Mouse (Mus musculus) midbrain, embryonic 16.5 days (tissue): Measurements from ENCODE around the gene AC124108.1. TPM values are rescaled to one million over a fixed set of nuclear protein-coding genes. Genes with fewer than 3 reads are reported as not detected.

Experiments used
- ATAC-seq: fragments of 200-750 bp; cut with Nextera tagmentation; 2 replicates; pipeline ENCODE4 v1.8.0; 2017; ENCODE audit warnings: moderate TSS enrichment
- H3K27ac ChIP-seq: fragments of 300-500 bp; sonication (generic); 2 replicates; pipeline ENCODE4 v1.5.1; 2014; ENCODE audit warnings: mild to moderate bottlenecking, low read length, mixed read lengths
- H3K27me3 ChIP-seq: fragments of 300-500 bp; sonication (generic); 2 replicates; pipeline ENCODE4 v1.6.1; 2014; ENCODE audit warnings: low read depth, low read length, mixed read lengths; ENCODE audit not compliant: control insufficient read depth, insufficient read depth
- H3K36me3 ChIP-seq: fragments of 300-500 bp; sonication (generic); 2 replicates; pipeline ENCODE4 v1.6.1; 2014; ENCODE audit warnings: mild to moderate bottlenecking, low read length, moderate library complexity, mixed read lengths; ENCODE audit not compliant: control insufficient read depth, insufficient read depth
- H3K4me1 ChIP-seq: fragments of 300-500 bp; sonication (generic); 2 replicates; pipeline ENCODE4 v1.6.1; 2014; ENCODE audit warnings: mild to moderate bottlenecking, low read length, mixed read lengths; ENCODE audit not compliant: control insufficient read depth, insufficient read depth
- H3K4me2 ChIP-seq: fragments of 300-500 bp; sonication (generic); 2 replicates; pipeline ENCODE4 v1.6.1; 2014; ENCODE audit warnings: mild to moderate bottlenecking, low read length, mixed read lengths
- H3K4me3 ChIP-seq: fragments of 300-500 bp; sonication (generic); 2 replicates; pipeline ENCODE4 v1.5.1; 2014; ENCODE audit warnings: low read depth, mild to moderate bottlenecking, low read length, moderate library complexity, mixed read lengths
- H3K9ac ChIP-seq: fragments of 300-500 bp; sonication (generic); 2 replicates; pipeline ENCODE4 v1.6.1; 2014; ENCODE audit warnings: low read depth, low read length, mixed read lengths
- H3K9me3 ChIP-seq: fragments of 300-500 bp; sonication (generic); replicated peaks from 2 replicates; pipeline ENCODE4 v1.6.1; 2014; ENCODE audit warnings: mild to moderate bottlenecking, low read length, mixed read lengths; ENCODE audit not compliant: control insufficient read depth, poor library complexity, severe bottlenecking
- WGBS: fragments of 180-500 bp; shearing (Covaris S2); extraction: QIAGEN DNeasy Blood & Tissue Kit; methylation state at CpG from one replicate; pipeline ENCODE4 v1.1.7; 2014; 5-methylcytosine and 5-hydroxymethylcytosine counted together
- polyA plus RNA-seq: library from polyadenylated mRNA; unstranded; fragments of >200 nt; fragmentation: Nextera tagmentation; extraction: Ambion mirVana; gene quantifications from 2 replicates; pipeline ENCODE4 v1.2.1, GENCODE M21; 2015

The AC124108.1 gene
- polyA plus RNA-seq, 1 experiment from 2014 or later: 2.8 TPM

DNA sequence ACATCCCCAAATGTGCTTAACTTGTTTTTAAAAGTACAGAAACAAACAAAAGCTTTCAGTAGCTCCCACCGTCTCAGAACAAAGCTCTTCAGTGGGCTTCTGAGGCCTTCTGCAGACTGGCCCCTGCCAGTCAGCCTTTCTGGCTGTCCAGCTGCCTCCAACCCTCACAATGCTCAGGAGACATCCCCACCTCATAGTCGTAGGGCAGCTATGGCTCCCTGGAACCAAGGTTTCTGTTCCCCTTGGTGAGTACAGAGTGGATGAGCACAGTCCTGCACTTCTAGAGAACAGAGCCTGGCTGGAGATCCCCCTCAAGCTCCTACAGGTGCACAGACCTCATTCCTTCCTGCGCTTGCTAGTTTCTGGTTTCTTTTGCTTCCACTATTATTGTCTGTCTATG, 25.0 kb downstream of the AC124108.1 start:
- ATAC-seq: no peak

DNA sequence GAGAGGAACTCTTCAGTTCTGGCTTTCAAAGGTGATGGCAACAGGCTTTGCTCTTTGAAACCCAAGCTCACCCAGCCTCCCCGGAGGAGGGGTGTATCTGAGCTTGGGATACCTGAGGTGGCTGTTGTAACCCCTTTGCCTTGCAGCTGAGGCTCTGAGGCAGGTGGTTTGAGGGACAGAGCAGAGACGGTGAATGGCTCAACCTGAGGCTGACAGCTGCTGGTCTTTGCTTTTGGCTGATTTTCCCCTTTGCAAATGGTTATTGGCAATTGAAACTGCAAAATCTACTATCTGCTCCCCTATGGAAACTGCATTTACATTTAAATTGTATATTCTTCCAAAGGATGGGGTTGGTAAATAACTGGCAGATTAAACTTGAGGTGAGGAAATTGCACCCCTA, 30.4 kb downstream of the AC124108.1 start:
- Histone ChIP-seq H3K4me1 (peaks cover 20% of the 10 kb centered on the region), H3K4me2 (no peak overlapping the region), H3K36me3 (no peaks in the 10 kb centered on the region), H3K4me3 (no peak overlapping the region), H3K9me3 (no peaks in the 10 kb centered on the region), H3K27ac (peak overlapping the region; percentile 72), H3K9ac (no peak overlapping the region), H3K27me3 (no peaks in the 10 kb centered on the region)
- 24% methylated on average over 2 of the region's 2 CpGs for WGBS
- ATAC-seq: 0 out of 2 replicates have a peak, but pooled peaks have one; percentile 56

More for the DNA sequence above, 25.0 kb downstream of the AC124108.1 start:
- no peaks in the 10 kb centered on the region for H3K36me3 ChIP-seq
- H3K9me3 ChIP-seq: no peaks in the 10 kb centered on the region
- no peak overlapping the region for H3K4me2 ChIP-seq
- no peak overlapping the region for H3K27ac ChIP-seq
- 46% methylated on average over 3 of the region's 3 CpGs for WGBS
- H3K4me1 ChIP-seq: peaks cover 26% of the 10 kb centered on the region
- H3K27me3 ChIP-seq: no peaks in the 10 kb centered on the region
- H3K4me3 ChIP-seq: no peak overlapping the region
- H3K9ac ChIP-seq: no peak overlapping the region

DNA sequence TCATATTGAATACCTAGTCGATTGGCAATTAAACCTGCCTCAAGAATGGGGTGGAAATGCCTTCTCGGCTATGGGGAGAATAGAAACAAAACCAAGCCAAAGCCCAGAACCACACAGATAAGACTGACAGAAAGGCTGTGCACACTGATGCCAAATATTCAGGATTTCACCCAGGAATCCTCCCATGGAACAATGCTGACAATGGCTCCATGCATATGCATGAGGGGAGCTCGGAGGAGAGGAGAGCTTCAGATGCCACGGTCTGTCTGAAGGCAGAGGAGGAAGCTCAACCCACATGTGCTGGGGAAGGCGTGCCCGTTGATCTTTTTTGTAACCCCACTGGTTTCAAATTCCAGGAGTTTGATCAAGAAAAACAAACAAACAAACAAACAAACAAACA, 30.9 kb downstream of the AC124108.1 start:
- no peaks in the 10 kb centered on the region for H3K9me3 ChIP-seq
- H3K9ac ChIP-seq: no peak overlapping the region
- H3K27ac ChIP-seq: peak overlapping the region; percentile 72
- H3K4me2 ChIP-seq: peak overlapping the region; percentile 25; the same call in 1 of the 2 replicates
- H3K27me3 ChIP-seq: no peaks in the 10 kb centered on the region
- no peak overlapping the region for H3K4me3 ChIP-seq
- no peaks in the 10 kb centered on the region for H3K36me3 ChIP-seq
- peak; percentile 80 for ATAC-seq
- H3K4me1 ChIP-seq: peaks cover 20% of the 10 kb centered on the region
- 6% methylated on average over 6 of the region's 6 CpGs for WGBS

DNA sequence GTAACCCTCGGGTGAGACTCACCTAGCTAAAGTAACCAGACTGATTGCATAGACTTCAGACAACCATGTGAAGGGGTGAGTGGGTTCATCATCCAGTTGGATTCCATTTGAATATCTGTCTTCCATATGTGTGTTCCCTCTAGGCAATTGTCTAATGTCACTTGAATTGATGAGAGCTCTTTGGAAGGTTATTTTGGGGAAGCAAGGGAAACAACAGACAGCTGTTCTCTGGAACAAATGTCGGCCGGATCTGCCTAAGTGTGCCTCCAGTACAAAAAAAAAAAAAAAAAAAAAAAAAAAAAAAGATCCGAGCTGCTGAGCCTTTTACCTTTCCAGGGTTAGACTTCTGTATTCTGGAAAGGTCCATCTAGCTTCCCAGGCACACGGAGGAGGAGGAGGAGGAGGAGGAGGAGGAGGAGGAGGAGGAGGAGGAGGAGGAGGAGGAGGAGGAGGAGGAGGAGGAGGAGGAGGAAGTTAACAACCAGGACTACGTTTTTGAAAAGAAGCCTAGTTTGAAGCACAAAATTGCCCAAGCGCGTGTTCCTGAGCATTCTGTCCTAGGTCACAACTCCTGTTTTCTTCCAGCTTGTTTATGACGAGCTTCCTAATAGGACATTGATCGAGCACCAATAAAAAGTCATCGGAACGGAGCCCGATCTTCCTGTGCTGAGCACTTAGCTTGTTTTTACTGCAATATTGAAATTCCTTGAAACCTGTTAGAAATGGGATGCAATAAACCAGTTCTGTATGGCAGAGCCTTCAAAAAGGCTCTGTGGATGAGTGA, 35.2 kb downstream of the AC124108.1 start:
- no peak for ATAC-seq
- Histone ChIP-seq H3K36me3 (no peaks in the 10 kb centered on the region), H3K4me1 (peaks cover 17% of the 10 kb centered on the region), H3K27ac (no peak overlapping the region), H3K4me3 (no peak overlapping the region), H3K9ac (no peak overlapping the region), H3K27me3 (no peaks in the 10 kb centered on the region), H3K9me3 (no peaks in the 10 kb centered on the region), H3K4me2 (no peak overlapping the region)
- WGBS: 81% methylated on average over 12 of the region's 13 CpGs

DNA sequence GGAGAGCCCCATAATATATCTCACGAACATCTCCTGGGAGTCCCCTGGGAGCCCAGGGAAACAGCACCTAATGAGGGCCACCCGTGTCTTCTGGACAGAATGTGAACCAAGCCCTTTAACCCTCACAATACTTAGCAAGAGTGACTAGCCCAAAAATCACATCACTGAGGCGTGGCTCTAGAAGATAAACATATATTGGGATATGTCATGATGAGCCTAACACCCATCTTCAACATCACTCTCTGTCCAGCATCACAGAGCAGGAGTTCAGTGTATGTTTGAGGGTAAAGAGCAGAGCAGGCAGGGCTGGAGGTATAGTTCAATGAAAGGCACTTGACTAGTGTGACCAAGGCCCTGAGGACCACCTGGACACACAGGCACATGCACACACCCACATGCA, 38.4 kb downstream of the AC124108.1 start, which contains the start of gene Gm10188:
Gm10188 (minus strand) TSS at position 101 of the 400 bp plus-strand sequence.
- Histone ChIP-seq H3K27me3 (no peaks in the 10 kb centered on the region), H3K9ac (no peak within 1 kb of the TSS), H3K27ac (no peak within 1 kb of the TSS), H3K4me2 (no peak within 1 kb of the TSS), H3K9me3 (no peaks in the 10 kb centered on the region), H3K36me3 (no peaks in the 10 kb centered on the region), H3K4me1 (peaks cover 7% of the 10 kb centered on the region), H3K4me3 (no peak within 1 kb of the TSS)
- 94% methylated on average over 3 of the region's 3 CpGs for WGBS
- ATAC-seq: no peak

DNA sequence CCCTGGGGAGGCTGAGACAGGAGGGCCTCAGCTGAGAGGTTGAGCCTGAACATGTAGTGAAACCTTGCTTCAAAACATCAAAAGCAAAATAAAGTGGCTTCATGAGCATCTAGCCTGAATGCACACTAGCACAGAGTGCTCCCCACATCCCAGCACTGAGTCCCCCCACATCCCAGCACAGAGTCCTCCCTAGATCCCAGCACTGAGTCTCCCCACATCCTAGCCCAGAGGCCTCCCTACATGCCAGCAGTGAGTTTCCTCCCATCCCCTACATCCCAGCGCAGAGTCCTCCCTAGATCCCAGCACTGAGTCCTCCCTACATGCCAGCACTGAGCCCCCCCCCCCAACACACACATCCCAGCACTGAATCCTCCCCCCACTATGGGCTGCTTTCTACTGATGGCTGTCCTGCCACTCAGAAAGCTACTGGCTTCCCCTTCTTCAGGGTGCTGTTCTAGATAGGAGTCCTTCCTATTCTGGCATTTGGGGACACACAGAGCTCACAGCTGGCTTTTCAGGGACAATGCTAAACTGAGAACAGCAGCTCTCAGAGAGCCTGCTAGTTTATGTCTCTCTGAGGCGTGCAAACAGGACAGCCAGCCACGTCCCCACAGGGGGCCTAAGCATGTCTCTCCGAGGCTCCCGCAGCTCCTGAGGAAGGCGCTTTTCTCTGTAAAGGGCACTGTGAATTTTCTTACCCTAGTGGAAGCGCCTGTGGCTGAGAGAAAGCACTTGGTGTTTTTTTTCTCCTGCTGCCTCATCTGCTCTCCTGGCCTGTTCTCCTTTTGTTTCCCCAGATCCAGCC, 40.4 kb downstream of the AC124108.1 start:
- WGBS: 20% methylated on average over 7 of the region's 7 CpGs
- Histone ChIP-seq H3K4me3 (no peak overlapping the region), H3K4me1 (peaks cover 7% of the 10 kb centered on the region), H3K36me3 (no peaks in the 10 kb centered on the region), H3K9ac (0 out of 2 replicates have a peak overlapping the region, but pooled peaks have one; percentile 38), H3K27ac (peak overlapping the region; percentile 69), H3K4me2 (no peak overlapping the region), H3K9me3 (no peaks in the 10 kb centered on the region), H3K27me3 (no peaks in the 10 kb centered on the region)
- no peak for ATAC-seq

DNA sequence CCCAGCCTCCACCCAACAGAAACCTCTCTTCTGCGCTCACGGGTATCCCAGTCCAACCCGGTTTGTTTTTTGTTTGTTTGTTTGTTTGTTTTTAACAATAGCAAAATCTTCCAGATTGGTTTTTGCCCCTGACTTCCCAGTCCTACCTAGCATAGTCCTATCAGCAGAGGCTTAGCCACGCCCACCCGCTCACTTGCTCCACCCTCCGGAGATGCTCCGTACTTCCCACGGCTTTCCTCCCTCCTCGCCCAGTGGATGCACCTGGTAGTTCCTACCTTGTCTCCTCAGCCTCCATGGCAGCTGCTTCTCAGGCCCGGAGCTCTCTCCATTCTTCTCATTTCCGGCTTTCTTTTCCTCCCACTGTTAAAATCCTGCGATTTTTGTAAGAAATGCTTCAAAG, 42.3 kb downstream of the AC124108.1 start:
- Histone ChIP-seq H3K9ac (no peak overlapping the region), H3K36me3 (no peaks in the 10 kb centered on the region), H3K4me2 (no peak overlapping the region), H3K4me1 (peaks cover 7% of the 10 kb centered on the region), H3K9me3 (no peaks in the 10 kb centered on the region), H3K27ac (no peak overlapping the region), H3K27me3 (no peaks in the 10 kb centered on the region), H3K4me3 (no peak overlapping the region)
- no peak for ATAC-seq
- WGBS: 23% methylated on average over 12 of the region's 12 CpGs

DNA sequence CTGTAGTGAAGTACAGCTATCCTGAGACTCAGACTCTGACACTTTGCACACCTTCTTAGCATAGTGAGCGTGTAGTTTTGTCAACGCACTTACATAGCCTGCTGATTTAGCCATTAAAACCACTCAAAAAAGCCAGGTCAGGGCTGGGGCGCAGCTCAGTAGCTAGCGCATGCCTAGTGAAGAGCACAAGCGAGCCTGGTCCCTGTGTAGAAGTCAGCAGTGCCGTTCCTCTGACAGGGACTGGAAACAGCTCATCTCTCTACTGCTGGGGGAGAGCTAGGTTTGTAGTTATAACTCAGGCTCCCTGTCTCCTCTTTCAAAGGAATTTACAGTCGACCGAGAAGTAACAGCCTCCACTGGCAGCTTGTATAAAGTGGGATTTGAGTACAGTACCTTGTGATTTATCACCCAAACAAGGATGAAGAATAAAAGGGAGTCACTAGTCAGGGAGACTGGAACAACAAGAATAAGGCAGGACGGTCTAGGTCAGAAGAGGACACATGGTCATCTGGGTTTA, 43.6 kb downstream of the AC124108.1 start:
- WGBS: 72% methylated on average over 9 of the region's 9 CpGs
- Histone ChIP-seq H3K36me3 (no peaks in the 10 kb centered on the region), H3K4me1 (peaks cover 7% of the 10 kb centered on the region)

More for the DNA sequence above, 43.6 kb downstream of the AC124108.1 start:
- Histone ChIP-seq H3K27ac (no peak overlapping the region), H3K9me3 (no peaks in the 10 kb centered on the region), H3K4me2 (no peak overlapping the region), H3K27me3 (no peaks in the 10 kb centered on the region), H3K9ac (peak overlapping the region; percentile 7; the same call in 1 of the 2 replicates), H3K4me3 (no peak overlapping the region)
- ATAC-seq: no peak
